Comparison of ENCODE assay signal across 8 mouse cellular contexts in the genomic region with DNA sequence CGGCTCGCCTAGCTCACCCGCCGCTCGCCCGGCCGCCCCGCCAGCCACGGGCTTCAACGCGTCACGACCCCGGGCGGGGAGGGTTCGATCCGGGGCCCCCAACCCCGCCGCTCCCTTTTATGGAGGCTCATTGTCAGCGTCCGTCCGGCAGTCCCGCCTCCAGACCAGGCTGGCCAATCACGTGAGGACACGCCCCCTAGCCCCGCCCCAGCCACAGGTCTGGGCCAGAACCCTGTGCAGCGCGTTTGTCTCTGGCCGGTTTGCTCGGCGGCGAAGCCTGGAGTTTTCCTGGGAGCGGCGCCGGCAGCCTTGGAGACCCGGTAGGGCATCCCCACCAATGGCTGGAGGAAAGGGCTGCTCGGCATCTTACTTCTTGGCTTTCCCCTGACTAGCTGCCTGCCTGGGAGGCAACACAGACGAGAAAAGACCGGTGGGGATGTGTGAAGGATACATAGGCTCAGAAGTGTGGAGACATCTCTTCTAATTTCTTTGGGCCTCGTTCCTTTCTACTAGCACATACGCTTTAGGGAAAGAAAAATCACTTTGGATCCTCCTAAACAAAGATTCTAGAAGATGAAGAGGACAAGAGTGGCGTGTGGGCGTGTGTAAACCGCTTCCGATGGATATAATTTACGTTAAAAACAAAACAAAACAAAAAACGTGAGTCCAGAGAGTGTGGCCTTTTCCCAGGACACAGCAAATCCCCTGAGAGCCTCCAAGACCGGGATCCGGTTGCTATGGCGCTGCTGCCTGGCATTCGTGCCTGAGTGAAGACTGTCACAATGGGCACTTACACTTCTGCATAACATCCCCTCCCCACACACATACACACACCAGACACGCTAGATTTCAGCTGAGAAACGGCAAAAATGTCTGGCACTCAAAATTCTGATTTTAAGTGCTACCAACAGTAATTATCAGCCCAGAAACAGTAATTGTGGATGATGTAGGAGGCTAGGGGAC. TPM values are rescaled to one million over a fixed set of nuclear protein-coding genes. Genes with fewer than 3 reads are reported as not detected.
A peak's percentile ranks its signal among the peaks of the same experiment; 100 is the strongest.
DNase-seq lines count a peak whose midpoint lies in the region; ATAC-seq lines count a peak whose summit lies in the region.

A gene (minus strand): TSS at position 92 of the 963 bp plus-strand sequence.

- H3K9ac ChIP-seq in heart, embryonic 14.5 days (ENCODE audit: low read length) = peak within 1 kb of the TSS; percentile 97
- H3K9ac ChIP-seq in liver, embryonic 13.5 days = peak within 1 kb of the TSS; percentile 89
- peak within 1 kb of the TSS; percentile 95 for H3K9ac ChIP-seq in stomach, embryonic 16.5 days (ENCODE audit: low read length)

- peaks cover 6% of the 10 kb centered on the region; the same call in 1 of the 2 replicates for H3K36me3 ChIP-seq in heart, embryonic 14.5 days (ENCODE audit: control insufficient read depth, insufficient read depth, low read length)
- no peaks in the 10 kb centered on the region for H3K36me3 ChIP-seq in liver, embryonic 13.5 days
- no peaks in the 10 kb centered on the region for H3K36me3 ChIP-seq in stomach, embryonic 16.5 days (ENCODE audit: control insufficient read depth, insufficient read depth, low read length)

- ATAC-seq in CD4-positive, CD25-positive, alpha-beta regulatory T cell, adult 4 months = peak; percentile 98
- peak; percentile 99 for ATAC-seq in heart, embryonic 14.5 days (ENCODE audit: insufficient number of reproducible peaks, insufficient read depth, low FRiP score, low read depth)
- ATAC-seq in liver, embryonic 13.5 days (ENCODE audit: low read depth) = peak; percentile 99
- ATAC-seq in stomach, embryonic 16.5 days (ENCODE audit: insufficient read depth, low FRiP score) = peak; percentile 99

- peak within 1 kb of the TSS; percentile 86 to 93 for H3K27ac ChIP-seq in heart, embryonic 14.5 days (replicated peaks in 1 of 2; ENCODE audit: control insufficient read depth in 1 of 2, insufficient read depth in 1 of 2, low read depth in 2 of 2, low read length in 2 of 2)
- peak within 1 kb of the TSS; percentile 72 for H3K27ac ChIP-seq in liver, embryonic 13.5 days
- peak within 1 kb of the TSS; percentile 90 for H3K27ac ChIP-seq in stomach, embryonic 16.5 days (ENCODE audit: low read length)

- DNase-seq in c-Kit-negative CD71-positive TER-119-positive erythroid progenitor cells, embryonic 14.5 days (ENCODE audit: low read depth, low spot score) = peak; percentile 88
- DNase-seq in fibroblast of lung, adult 2 months (ENCODE audit: low read depth) = peak; percentile 83
- peak; percentile 99 for DNase-seq in kidney, postnatal 14 days
- DNase-seq in liver, embryonic 13.5 days = peak; percentile 96
- peak; percentile 99 for DNase-seq in neural tube, embryonic 10.5 days (ENCODE audit: extremely low spot score, low spot score)

- H3K4me1 ChIP-seq in heart, embryonic 14.5 days (ENCODE audit: control insufficient read depth in 2 of 2, insufficient read depth in 2 of 2, low read length in 2 of 2) = peaks cover 0 to 21% of the 10 kb centered on the region in 2 experiments; a peak in 2 of 4 replicates
- H3K4me1 ChIP-seq in liver, embryonic 13.5 days (replicated peaks) = peaks cover 38% of the 10 kb centered on the region
- 0 out of 2 replicates have a peak, but pooled peaks cover 6% of the 10 kb centered on the region for H3K4me1 ChIP-seq in stomach, embryonic 16.5 days (ENCODE audit: control insufficient read depth, insufficient read depth, low read length)

- H3K4me3 ChIP-seq in heart, embryonic 14.5 days (ENCODE audit: control insufficient read depth in 1 of 2, insufficient read depth in 1 of 2, low read depth in 1 of 2, low read length in 2 of 2) = peak within 1 kb of the TSS; percentile 71 to 91
- H3K4me3 ChIP-seq in liver, embryonic 13.5 days (replicated peaks) = peak within 1 kb of the TSS; percentile 87
- peak within 1 kb of the TSS; percentile 90 for H3K4me3 ChIP-seq in stomach, embryonic 16.5 days (replicated peaks; ENCODE audit: low read length)

- no peaks in the 10 kb centered on the region for H3K27me3 ChIP-seq in heart, embryonic 14.5 days (ENCODE audit: control insufficient read depth, insufficient read depth, low read length)
- H3K27me3 ChIP-seq in liver, embryonic 13.5 days = no peaks in the 10 kb centered on the region
- no peaks in the 10 kb centered on the region for H3K27me3 ChIP-seq in stomach, embryonic 16.5 days (ENCODE audit: control insufficient read depth, insufficient read depth, low read length)

- 1% methylated on average over 52 of the region's 52 CpGs for WGBS in heart, embryonic 14.5 days
- 3% methylated on average over 52 of the region's 52 CpGs for WGBS in liver, embryonic 13.5 days (ENCODE audit: insufficient replicate concordance)
- 1% methylated on average over 50 of the region's 52 CpGs for WGBS in stomach, embryonic 16.5 days

- 0 out of 2 replicates have a peak, but pooled peaks cover 8% of the 10 kb centered on the region for H3K9me3 ChIP-seq in heart, embryonic 14.5 days (ENCODE audit: control insufficient read depth, low read length)
- H3K9me3 ChIP-seq in liver, embryonic 13.5 days (replicated peaks) = no peaks in the 10 kb centered on the region
- 0 out of 2 replicates have a peak, but pooled peaks cover 3% of the 10 kb centered on the region for H3K9me3 ChIP-seq in stomach, embryonic 16.5 days (replicated peaks; ENCODE audit: control insufficient read depth, low read length)

- peak within 1 kb of the TSS; percentile 93 for H3K4me2 ChIP-seq in heart, embryonic 14.5 days (ENCODE audit: low read length)
- H3K4me2 ChIP-seq in liver, embryonic 13.5 days = peak within 1 kb of the TSS; percentile 99
- H3K4me2 ChIP-seq in stomach, embryonic 16.5 days (ENCODE audit: low read depth, low read length) = peak within 1 kb of the TSS; percentile 60

RNA-seq across cellular contexts. Expression of the gene that starts here (rescaled TPM):
- polyA plus RNA-seq in CD4-positive, CD25-positive, alpha-beta regulatory T cell, adult 4 months (2017; shearing (Covaris generic)) = 1 to 10 TPM; 3.5 to 4.1 TPM
- 11.1 and 14.8 TPM in 2 replicates for polyA plus RNA-seq in heart, embryonic 14.5 days (2014; fragmentation: Nextera tagmentation; extraction: Ambion mirVana)
- 3.7 and 4.7 TPM in 2 replicates for polyA plus RNA-seq in liver, embryonic 13.5 days (2015; fragmentation: Nextera tagmentation; extraction: Ambion mirVana)
- 19.8 and 22.5 TPM in 2 replicates for polyA plus RNA-seq in stomach, embryonic 16.5 days (2015; fragmentation: Nextera tagmentation; extraction: Ambion mirVana)

Comparison
In these comparisons a context has a peak if more than half of its experiments do, and no peak if none do; other contexts are left out.
1. Peak in every context shown above with its lines: DNase-seq, ATAC-seq, H3K4me3 ChIP-seq and H3K27ac ChIP-seq.